Mouse (Mus musculus) ZHBTc4 (cell line): ENCODE data around the gene Mras.

Experiments used
- DNase-seq: peaks from one replicate; pipeline ENCODE4 v3.0.0-alpha.2; 2011; ENCODE audit warnings: low read depth, low spot score

Gene Mras

GRCm38 (mm10) chr9:99440941-99441340 is 3.8 kb upstream of the Mras start:
- no peak for DNase-seq

DNA sequence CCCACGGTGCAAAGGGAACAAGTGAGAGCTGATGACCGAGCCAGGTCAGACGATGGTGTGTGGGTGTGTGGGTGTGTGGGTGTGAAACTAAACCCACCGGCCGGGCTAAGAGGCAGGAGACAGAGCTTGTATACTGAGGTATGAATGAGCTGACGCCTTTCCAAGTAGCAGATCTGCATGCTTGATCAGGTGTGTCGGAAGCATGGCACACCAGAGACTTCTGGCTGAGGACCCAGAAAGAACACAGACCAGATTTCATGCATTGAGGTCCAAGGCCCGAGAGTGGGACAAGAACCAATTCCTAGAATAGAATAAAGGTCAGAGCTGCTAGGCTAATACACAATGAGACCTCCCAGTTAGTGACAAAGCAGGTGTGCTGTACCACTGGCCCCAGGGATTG is 1.9 kb upstream of the Mras start:
- no peak for DNase-seq

DNA sequence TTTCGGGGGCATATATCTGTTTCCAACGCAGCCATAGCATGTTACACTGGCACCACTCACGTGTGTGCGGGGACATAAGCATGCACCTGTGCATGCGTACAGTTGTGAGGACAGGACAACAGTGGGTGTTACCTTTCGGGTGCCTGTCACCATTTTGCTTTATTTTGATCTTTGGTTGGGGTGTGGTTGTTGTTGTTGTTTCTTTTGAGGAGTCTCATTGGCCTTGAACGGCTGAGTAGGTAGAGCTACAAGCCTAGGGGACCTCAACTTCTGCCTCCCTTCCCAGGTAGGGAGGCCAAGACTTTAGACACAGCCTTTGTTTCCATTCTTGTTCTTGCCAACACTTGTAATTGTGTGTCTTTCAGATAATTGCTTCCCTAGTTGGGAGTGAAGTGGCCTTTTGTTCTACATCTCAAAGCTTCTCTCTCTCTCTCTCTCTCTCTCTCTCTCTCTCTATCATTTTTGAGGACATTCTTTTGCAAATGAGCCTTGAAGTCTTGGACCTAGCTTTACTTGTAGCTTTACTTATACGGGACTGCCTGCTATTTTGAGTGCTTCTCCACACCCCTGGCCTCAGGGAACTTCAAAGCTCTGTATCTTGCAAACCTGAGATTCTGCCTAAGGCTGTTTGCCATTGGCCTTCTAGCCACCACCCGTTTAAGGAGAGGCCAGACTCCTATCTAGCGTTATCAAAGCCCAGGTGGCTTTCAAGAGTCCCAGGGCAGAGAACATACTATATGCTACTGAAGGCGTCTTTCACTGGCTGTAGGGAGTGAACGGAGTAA is 792 bp upstream of the Mras start:
- DNase-seq: peak; percentile 86

- peak; percentile 57 for DNase-seq
Measured at GRCm38 (mm10) chr9:99436182-99437030, 775 bp downstream of the Mras start.

DNA sequence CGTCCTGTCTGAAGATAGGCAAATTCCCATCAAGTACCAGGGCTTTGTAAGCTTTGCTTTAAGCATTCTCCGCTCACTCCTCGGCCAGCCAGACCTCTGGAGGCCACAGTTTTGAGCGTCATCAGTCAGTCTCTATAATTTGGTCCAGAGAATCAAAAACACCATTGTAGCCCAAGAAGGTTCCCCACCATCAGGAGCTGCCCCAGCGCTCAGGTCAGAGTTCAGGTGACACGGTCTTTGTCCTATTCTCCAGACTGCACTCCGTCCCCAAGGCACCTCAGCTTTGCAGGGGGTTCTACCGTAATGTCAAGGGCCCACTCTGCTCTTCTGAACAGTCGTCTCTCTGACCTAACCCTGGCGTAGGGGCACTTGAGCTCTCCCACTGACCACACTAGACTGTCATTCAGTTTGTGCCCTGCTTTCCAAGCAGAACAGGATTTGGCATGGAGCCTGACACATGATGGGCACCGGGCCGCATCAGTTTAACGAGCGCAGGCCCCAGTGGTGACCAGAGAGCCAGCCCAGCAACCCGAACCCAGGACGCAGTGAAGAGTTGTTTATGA is 1.5 kb downstream of the Mras start:
- DNase-seq: no peak

DNA sequence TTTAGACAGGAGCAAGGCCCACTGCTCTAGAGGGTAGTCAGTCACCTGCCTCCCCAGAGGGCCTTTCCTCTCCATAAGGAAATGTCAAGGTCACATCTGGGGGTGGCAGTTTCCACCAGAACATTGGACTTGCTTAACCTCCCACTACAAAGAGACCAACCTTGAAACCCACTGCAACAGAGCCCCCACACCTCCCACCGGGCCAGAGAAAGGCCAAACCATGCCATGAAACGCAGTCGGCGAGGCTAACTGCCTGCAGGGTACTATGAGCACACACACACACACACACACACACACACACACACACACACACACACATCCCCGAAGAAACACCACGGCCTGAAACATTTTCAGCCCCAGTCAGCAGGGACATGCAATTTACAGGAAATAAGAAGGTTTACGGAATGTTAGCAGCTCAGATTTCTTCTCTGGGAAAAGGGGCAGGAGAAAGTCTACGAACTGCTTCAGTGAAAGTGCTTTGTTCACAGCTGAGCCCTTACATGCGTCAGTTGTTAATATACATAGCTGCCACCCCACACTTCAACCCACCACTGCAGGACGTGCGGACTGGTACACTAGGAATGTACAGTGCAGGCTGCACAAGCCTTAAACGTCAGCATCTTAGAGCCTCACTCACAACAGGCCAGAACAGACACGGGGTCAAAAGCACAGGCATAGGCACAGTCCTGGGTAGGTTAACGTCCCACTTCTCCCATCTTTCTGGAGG is 2.1 kb downstream of the Mras start:
- DNase-seq: peak; percentile 56

- DNase-seq: no peak
Measured at GRCm38 (mm10) chr9:99432478-99432877, 4.7 kb downstream of the Mras start.

- DNase-seq: no peak
Measured at GRCm38 (mm10) chr9:99431963-99432362, 5.2 kb downstream of the Mras start.

DNA sequence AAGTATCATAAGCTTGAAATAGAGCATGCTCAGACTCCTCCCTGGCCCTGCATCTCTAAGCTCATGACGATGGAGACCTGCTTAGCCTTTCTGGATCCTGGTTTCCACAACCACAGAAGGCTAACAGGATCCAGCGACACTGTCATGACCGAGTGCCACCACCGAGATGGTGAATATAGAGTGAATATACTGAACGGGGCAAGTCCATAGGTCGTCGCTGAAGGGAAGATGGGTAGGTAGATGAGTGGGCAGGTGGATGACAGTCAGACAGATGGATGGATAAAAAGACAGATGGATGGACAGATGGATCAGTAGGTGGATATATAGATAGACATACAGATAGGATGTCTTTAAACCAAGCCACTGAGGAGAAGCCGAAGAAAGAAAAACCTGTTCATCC is 5.8 kb downstream of the Mras start:
- no peak for DNase-seq

DNA sequence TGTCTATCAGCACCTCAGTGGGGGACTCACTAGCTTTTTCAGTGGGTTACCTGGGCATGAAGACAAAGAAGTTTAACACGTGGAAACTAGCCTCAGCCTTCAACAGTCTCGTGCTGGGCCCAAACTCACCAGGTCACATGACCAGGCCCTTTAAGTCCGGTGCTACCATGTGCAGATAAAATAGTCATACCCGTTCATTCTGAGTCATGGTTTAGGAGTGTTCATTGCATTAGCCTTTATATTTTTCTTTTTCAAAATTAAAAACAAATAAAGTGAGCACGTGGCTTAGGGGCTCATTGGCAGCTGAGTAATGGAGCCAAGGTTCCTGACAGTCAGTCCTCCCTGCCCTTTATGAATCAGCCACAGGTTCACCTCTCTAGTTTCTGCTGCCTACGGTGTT is 6.4 kb downstream of the Mras start:
- DNase-seq: no peak

DNA sequence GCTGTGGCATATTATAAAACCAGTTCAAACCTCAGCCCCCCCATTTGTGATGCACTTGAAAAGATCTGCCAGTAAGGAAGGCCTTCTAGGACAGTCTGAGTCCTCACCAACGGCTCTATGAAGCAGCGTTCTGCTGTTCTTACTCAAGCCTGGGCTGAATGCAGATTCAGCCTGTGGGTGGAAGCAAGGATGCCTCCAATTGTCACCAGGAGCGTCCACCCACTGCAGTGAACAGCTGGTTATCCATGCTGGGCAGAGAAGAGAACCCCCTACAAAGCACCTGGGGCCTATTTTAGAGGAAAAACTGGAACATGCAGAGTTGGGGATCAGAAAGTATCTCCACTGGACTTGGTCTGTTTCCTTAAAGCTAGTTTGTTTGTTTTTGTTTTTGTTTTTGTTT is 7.3 kb downstream of the Mras start:
- DNase-seq: no peak

DNA sequence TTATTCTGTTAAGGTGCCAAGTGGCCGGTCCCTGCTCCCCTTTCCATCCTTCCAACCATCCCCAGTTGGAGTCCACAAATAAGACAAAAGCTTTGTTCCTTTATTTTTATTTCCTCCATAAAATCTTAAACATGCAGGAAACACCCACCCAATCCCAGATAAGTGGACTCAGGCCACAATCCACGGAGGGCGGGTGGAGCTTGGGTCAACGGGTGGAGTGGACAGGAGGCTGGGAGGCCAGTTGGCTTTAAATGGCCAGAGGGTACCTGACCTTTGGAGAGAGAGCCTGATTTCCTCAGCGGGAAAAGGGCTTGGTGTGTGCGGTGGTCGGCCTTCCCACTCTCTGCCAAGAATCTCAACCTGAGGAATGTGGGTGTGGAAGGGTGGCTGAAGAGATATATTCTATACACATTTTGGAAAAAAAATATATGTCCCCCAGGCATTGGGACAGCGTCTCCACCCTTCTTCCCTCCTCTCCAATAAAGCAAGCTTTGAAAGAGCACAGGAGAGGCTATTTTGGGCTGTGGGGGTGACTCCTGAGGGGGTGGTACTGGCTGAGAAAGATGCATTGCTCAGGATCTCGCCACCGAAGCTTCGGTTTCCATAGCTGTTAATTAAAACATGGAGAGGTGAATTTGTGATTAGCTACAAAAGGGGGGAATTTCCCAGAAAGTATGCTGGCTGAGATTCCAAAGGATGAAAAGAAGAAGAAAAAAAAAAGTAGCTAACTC is 8.4 kb downstream of the Mras start:
- no peak for DNase-seq

DNA sequence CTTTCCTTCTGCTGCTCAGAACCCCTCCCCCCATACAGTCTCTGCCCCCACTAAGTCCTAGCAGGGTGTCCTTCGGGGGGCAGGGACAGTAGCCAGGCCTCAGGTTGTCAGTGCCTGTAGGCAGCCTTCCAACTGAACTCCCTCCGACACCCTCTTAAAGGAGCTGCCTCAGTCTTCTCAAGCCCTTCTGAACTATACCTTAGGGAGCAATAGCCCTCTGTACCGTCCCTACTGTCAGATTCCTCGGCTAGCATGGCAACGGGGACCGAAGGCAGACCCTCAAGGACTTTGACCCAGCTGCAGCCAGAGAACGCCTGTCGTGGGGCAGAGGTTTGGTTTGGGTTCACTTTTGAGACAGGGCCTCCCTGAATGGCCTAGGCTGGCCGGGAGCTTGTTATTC is 11.9 kb downstream of the Mras start:
- DNase-seq: no peak

GRCm38 (mm10) chr9:99424574-99424863 is 12.7 kb downstream of the Mras start:
- no peak for DNase-seq

DNA sequence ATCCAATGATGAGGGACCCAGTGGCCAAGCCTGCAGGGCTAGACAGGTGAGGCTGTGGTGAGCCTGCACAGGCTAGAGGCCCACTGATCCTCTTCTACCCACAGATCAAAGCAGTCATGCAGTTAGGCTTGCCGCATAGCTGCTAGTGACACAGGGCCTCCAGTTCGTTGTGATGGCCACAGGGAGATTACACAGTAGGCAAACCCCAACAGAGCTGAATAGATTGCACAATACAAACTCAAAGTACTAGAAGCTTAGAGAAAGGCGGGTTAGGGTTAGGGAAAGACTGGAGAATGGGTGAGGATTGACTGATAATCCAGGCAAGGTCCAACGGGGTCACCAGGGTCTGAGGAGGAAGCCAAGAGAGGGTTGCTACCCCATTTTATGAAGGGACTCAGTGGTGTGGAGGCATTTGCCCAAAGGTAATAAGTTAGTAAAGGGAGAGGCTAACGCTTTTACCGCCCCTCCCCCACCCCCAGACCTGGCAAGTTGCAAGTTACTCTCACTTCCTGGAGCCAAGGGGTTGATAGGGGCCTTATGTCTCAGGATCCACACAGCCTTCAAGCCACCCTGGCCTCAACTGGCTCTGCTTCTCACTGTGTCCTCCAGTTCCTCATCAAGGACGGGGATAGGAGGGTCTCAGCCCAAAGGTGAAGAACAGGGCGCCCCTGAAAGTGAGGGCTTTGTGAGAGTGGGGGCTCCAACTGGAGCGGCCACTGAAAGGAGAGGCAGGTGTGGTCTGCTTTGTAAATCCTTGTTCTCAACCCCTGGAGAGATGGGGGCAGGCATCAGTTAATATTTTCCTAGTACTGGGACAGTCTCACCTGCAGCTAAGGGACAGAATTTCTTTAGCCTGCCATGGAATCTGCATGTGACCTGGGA is 13.2 kb downstream of the Mras start:
- peak; percentile 60 for DNase-seq

DNA sequence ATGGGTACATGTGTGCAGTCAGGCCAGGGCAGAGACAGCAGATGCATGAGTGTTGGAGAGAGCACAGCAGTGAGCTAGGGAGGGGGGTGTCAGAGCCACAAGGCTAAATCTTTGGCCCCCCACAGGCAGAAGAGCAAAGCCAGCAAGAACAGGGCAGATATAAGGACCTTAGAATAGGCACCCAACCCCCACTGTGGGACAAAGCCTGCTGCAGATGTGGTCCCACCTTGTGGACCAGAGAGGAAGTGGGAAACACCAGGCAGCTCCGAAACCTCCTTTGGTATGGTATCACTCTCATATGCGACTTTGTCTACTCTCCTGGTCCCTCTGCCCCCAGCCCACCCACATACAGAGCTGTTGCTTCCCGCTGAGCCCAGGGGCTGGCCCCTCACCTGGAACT is 15.3 kb downstream of the Mras start:
- peak; percentile 60 for DNase-seq

DNA sequence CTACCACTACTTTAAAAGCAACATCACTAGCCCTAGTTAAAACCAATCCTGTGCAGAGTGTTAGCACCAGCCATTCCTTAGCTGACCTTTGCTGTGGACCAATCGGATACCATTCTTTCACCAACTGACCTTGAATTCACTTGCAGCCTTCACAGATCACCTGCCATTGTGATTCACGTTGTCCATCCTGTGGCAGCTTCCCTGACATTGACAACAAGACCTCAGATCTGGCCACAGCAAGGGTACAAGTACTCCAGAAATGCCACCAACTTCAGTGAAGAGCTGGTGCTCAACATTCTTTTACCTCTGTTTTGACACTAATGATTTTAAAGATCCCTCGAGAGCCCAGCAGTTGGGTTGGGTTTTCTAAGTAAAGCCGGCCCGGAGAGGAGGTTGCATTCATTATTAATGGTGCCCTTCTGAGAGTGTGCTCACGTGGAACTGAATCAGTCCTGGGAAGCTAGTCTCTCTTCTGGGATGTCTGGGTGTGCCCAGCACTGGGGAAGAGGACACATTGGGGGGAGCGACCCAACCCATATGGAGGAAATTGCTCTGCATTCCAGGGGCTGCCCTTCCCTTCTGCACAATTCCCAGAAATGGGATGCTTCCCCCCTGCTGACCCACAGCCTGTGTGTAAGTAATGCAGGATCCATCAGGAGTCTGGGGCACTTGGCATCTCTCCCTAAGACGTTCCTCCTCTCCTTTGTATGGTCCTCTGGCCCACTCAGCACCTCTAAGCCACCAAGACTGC is 17.1 kb downstream of the Mras start:
- peak; percentile 95 for DNase-seq

DNA sequence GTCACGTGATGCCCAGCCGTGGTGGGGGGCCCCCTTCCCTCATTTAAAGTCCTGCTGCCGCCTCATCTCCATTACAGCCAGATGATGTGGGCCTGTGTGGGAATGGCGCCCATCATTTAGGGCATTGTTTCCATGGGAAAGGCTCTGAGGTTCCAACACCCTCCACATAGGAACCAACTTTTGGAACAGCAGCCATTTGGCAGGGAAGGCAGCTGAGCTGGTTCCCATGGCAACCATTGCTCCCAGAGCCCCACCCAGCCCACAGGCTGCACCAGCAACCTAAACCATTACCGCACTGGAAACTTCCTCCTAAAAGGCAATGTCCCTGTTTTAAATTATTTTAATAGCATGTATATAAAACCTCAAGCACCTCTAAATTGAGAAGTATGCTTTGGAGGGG is 18.8 kb downstream of the Mras start:
- DNase-seq: peak; percentile 87

DNA sequence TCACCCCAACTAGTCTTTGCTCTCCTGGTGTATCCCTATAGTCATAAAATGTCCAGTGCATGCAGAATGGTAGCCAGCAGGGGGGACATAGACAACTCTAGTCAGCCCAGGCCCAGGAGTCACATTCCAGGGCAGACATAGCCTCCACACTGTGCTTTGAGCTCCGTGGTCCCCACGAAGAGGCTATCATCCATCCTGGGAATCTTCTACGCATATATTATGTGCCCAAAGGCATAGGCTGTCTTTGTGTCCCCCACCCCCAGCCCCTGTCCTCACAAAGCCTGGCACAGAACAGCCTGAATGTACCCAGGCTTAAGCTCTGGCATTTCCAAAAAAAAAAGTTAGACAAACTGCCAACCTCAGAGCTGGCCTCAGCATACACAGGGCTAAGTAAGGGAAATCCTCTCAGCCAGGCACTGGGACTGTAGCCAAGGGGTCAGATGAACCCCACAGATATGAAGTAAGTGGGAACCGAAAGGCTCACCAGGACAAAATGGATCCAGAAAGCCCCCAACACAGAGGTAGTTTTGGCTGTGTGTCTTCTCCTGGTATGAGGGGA is 19.8 kb downstream of the Mras start:
- no peak for DNase-seq
